Mouse (Mus musculus) intestine, embryonic 14.5 days (tissue): ENCODE measurements around the gene Cracr2a. TPM values are rescaled to one million over a fixed set of nuclear protein-coding genes. Genes with fewer than 3 reads are reported as not detected.

Experiments
- ATAC-seq: fragments of 200-750 bp; cut with Nextera tagmentation; replicated peaks from 2 replicates; pipeline ENCODE4 v1.8.0; 2017; ENCODE audit warnings: low read depth, moderate number of reproducible peaks, moderate TSS enrichment, moderate library complexity; ENCODE audit not compliant: low FRiP score, low TSS enrichment
- DNase-seq: peaks from one replicate; pipeline ENCODE4 v3.0.0-alpha.2; 2018; ENCODE audit warnings: low spot score
- H3K27ac ChIP-seq: fragments of 300-500 bp; sonication (generic); 2 replicates; pipeline ENCODE4 v1.5.1; 2014; ENCODE audit warnings: low read depth, mild to moderate bottlenecking, control low read depth
- H3K27me3 ChIP-seq: fragments of 300-500 bp; sonication (generic); replicated peaks from 2 replicates; pipeline ENCODE4 v1.6.1; 2014; ENCODE audit warnings: low read length, control low read depth; ENCODE audit not compliant: control insufficient read depth, insufficient read depth
- H3K36me3 ChIP-seq: fragments of 300-500 bp; sonication (generic); 2 replicates; pipeline ENCODE4 v1.6.1; 2014; ENCODE audit warnings: low read length, control low read depth; ENCODE audit not compliant: control insufficient read depth, insufficient read depth
- H3K4me1 ChIP-seq: fragments of 300-500 bp; sonication (generic); replicated peaks from 2 replicates; pipeline ENCODE4 v1.6.1; 2014; ENCODE audit warnings: low read length, control low read depth, mixed read lengths; ENCODE audit not compliant: control insufficient read depth, insufficient read depth
- H3K4me2 ChIP-seq: fragments of 300-500 bp; sonication (generic); 2 replicates; pipeline ENCODE4 v1.6.1; 2014; ENCODE audit warnings: low read length
- H3K4me3 ChIP-seq: fragments of 300-500 bp; sonication (generic); 2 replicates; pipeline ENCODE4 v1.5.1; 2014; ENCODE audit warnings: low read depth, low read length, control low read depth, mixed read lengths
- H3K9ac ChIP-seq: fragments of 300-500 bp; sonication (generic); 2 replicates; pipeline ENCODE4 v1.6.1; 2014; ENCODE audit warnings: mild to moderate bottlenecking, low read length
- H3K9me3 ChIP-seq: fragments of 300-500 bp; sonication (generic); 2 replicates; pipeline ENCODE4 v1.6.1; 2016; ENCODE audit warnings: low read length, control low read depth; ENCODE audit not compliant: control insufficient read depth
- WGBS: fragments of 180-500 bp; shearing (Covaris S2); extraction: QIAGEN DNeasy Blood & Tissue Kit; methylation state at CpG from one replicate; pipeline ENCODE4 v1.1.7; 2014; 5-methylcytosine and 5-hydroxymethylcytosine counted together
- polyA plus RNA-seq: library from polyadenylated mRNA; unstranded; fragments of >200 nt; fragmentation: Nextera tagmentation; extraction: Ambion mirVana; gene quantifications from 2 replicates; pipeline ENCODE4 v1.2.1, GENCODE M21; 2014

The Cracr2a gene
- polyA plus RNA-seq, 1 experiment from 2014 or later: 2.1 TPM

DNA sequence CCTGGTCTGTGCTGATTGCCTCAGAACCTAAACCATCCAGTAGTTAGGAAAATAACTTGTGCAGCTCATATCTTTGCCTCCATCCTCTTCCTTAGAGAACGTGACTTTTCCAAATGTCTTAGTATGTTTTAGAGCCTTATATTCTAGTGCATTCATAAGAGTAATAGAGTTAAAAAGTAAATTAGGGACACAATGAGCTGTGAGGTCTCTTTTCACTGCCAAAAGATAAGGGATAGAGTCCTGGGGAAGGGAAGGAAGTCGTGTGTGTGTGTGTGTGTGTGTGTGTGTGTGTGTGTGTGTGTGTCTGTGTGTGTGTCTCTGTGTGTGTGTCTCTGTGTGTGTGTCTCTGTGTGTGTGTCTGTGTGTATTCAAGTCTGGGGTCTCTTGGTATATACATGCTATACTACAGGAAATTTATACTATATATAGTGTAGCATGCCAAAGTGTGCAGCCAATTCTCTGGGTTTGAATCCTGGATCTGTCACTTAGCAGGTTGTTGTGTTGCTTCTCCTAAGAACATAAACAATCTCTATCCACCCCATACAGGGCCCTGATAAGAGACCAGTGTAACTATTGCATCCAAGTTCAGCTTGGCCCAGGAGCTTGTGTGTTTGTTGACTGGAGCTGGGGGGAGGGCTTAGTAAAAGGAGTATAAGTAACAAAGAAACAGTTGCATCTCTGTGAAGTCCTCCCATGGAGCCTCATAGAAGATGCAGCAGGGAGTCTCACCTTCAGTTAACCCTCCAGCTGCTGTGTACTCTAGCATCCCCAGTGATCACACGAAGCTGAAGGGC, 29.5 kb upstream of the Cracr2a start:
- Histone ChIP-seq H3K27ac (no peak overlapping the region), H3K4me3 (no peak overlapping the region), H3K36me3 (no peaks in the 10 kb centered on the region), H3K9me3 (no peaks in the 10 kb centered on the region), H3K4me2 (no peak overlapping the region), H3K4me1 (0 out of 2 replicates have a peak, but pooled peaks cover 5% of the 10 kb centered on the region), H3K27me3 (no peaks in the 10 kb centered on the region), H3K9ac (no peak overlapping the region)
- DNase-seq (no peak), ATAC-seq (no peak)
- WGBS: 46% methylated on average over 3 of the region's 3 CpGs

DNA sequence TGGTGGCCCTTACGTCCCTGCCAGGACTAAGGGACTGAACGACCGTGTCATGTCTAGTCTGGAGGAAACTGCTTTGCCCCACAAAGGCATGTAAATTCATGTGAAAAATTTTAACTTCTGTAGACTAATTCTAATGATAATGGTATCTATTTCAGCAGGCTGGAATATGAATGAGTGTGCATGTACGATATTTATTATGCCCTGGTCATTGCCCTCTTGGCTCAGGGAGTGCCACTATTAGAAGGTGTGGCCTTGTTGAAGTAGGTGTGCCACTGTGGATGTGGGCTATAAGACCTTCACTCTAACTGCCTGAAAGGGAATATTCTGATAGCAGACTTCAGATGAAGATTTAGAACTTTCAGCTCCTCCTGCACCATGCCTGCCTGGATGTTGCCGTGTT, 28.8 kb upstream of the Cracr2a start:
- WGBS: 86% methylated on average over 5 of the region's 5 CpGs
- Histone ChIP-seq H3K9ac (no peak overlapping the region), H3K4me3 (no peak overlapping the region), H3K36me3 (no peaks in the 10 kb centered on the region), H3K9me3 (no peaks in the 10 kb centered on the region), H3K27me3 (no peaks in the 10 kb centered on the region), H3K4me2 (no peak overlapping the region), H3K27ac (no peak overlapping the region), H3K4me1 (0 out of 2 replicates have a peak, but pooled peaks cover 5% of the 10 kb centered on the region)
- DNase-seq (no peak), ATAC-seq (no peak)

DNA sequence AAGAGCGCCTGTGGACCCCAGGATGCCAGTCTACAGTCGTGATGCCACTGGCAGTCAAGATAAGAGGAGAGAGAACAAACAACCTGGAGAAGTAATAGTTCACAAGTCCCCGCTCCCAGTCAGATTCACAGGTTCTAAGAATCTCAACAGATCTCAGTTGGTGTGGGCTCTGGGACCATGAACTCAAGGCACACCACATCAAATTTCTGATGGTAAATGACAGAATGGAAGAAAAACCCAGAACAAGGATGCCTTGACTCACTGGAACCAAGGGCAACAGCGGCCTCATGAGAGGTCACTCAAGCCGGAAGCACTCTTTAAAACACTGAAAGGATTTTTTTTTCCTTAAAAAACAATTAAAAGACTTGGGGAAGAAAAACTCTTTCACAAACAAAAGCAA, 27.4 kb upstream of the Cracr2a start:
- WGBS: 80% methylated on average over 5 of the region's 5 CpGs
- H3K9me3 ChIP-seq: no peaks in the 10 kb centered on the region

DNA sequence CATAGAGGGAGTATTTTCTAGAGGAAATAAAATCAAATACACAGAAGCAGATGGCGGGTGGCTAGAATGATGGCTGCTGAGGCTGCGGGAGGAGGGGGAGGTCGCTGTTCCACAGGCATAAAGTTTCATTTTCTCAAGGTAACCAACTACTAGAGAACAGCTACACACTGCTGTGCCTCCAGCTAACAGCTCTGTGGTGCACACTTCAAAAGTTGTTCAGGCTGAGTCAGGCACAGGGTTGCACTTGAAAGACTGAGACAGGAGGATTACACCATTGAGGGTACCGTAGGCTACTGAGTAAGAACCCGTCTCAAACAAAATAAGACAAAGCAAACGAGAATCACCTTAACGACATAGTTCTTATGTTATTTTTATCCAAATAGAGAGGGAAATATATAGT, 24.1 kb upstream of the Cracr2a start:
- Histone ChIP-seq H3K9ac (no peak overlapping the region), H3K27me3 (no peaks in the 10 kb centered on the region), H3K4me3 (no peak overlapping the region), H3K36me3 (no peaks in the 10 kb centered on the region), H3K4me1 (no peaks in the 10 kb centered on the region), H3K27ac (no peak overlapping the region), H3K9me3 (no peaks in the 10 kb centered on the region), H3K4me2 (no peak overlapping the region)
- no peak for ATAC-seq
- 67% methylated on average over 7 of the region's 7 CpGs for WGBS
- no peak for DNase-seq

More for the DNA sequence above, 27.4 kb upstream of the Cracr2a start:
- Histone ChIP-seq H3K36me3 (no peaks in the 10 kb centered on the region), H3K27me3 (no peaks in the 10 kb centered on the region), H3K4me3 (no peak overlapping the region), H3K27ac (no peak overlapping the region), H3K4me1 (0 out of 2 replicates have a peak, but pooled peaks cover 5% of the 10 kb centered on the region), H3K4me2 (no peak overlapping the region), H3K9ac (no peak overlapping the region)
- DNase-seq (no peak), ATAC-seq (no peak)

DNA sequence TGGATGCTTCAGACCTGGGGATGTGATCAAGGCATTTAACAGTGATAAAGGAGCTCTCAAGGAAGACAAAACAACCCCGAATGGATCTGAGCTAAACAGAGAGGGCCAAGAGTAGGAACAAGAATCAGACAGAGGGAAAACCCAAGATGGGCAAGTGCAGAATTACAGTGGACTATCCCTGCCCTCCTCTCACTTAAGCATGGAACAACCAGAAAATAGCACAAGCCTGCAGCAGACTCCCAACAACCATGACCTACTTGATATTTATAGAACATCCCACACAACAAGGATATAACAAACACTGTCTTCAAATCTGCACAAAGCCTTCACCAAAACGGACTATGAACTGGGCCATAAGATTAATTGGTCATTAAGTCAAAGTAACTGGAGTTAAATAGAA, 23.0 kb upstream of the Cracr2a start:
- 65% methylated on average over 2 of the region's 2 CpGs for WGBS
- ATAC-seq: no peak

DNA sequence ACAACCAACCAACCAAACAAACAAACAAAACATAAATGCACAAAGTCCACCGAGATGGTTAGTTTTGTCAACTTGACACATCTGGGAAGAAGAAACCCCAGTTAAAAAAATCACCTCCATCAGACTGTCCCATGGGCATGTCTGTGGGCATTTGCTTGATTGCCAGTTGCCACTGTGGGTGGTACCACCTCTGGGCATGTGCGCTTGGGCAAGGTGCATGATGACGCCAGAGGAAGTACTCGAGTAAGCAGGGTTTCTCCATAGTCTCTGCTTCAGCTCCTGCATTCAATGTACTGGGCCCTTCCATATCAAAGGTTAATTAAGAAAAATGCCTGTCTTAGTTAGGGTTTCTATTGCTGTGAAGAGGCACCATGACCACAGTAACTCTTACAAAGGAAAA, 21.9 kb upstream of the Cracr2a start:
- no peak overlapping the region for H3K4me3 ChIP-seq
- H3K27ac ChIP-seq: no peak overlapping the region
- no peaks in the 10 kb centered on the region for H3K4me1 ChIP-seq
- ATAC-seq (no peak), DNase-seq (no peak)
- H3K27me3 ChIP-seq: no peaks in the 10 kb centered on the region
- H3K9me3 ChIP-seq: no peaks in the 10 kb centered on the region
- H3K4me2 ChIP-seq: no peak overlapping the region
- no peaks in the 10 kb centered on the region for H3K36me3 ChIP-seq
- H3K9ac ChIP-seq: no peak overlapping the region
- WGBS: 95% methylated on average over 4 of the region's 4 CpGs

More for the DNA sequence above, 23.0 kb upstream of the Cracr2a start:
- Histone ChIP-seq H3K4me2 (no peak overlapping the region), H3K9me3 (no peaks in the 10 kb centered on the region), H3K27ac (no peak overlapping the region), H3K9ac (no peak overlapping the region), H3K4me3 (no peak overlapping the region), H3K4me1 (no peaks in the 10 kb centered on the region), H3K27me3 (no peaks in the 10 kb centered on the region), H3K36me3 (no peaks in the 10 kb centered on the region)
- DNase-seq: no peak

DNA sequence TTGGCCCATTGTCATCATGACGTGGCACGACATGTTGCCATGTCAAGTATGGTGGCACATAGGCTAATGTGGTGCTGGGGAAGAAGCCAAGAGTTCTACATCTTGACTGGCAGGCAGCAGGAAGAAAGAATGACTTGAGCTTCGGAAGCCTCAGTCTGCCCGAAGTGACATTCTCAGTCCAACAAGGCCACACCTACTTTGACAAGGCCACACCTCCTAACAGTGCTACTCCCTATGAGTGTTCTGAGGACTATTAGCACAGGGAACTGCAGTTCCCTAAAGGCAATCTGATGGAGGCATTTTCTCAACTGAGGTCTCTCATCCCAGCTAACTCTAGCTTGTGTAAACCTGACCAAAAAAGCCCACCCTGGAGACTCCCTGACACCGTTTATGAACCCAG, 21.5 kb upstream of the Cracr2a start:
- Histone ChIP-seq H3K4me3 (no peak overlapping the region), H3K9ac (no peak overlapping the region), H3K27me3 (no peaks in the 10 kb centered on the region), H3K4me2 (no peak overlapping the region), H3K9me3 (no peaks in the 10 kb centered on the region), H3K36me3 (no peaks in the 10 kb centered on the region), H3K4me1 (no peaks in the 10 kb centered on the region), H3K27ac (no peak overlapping the region)
- ATAC-seq (no peak), DNase-seq (no peak)
- 77% methylated on average over 5 of the region's 5 CpGs for WGBS

DNA sequence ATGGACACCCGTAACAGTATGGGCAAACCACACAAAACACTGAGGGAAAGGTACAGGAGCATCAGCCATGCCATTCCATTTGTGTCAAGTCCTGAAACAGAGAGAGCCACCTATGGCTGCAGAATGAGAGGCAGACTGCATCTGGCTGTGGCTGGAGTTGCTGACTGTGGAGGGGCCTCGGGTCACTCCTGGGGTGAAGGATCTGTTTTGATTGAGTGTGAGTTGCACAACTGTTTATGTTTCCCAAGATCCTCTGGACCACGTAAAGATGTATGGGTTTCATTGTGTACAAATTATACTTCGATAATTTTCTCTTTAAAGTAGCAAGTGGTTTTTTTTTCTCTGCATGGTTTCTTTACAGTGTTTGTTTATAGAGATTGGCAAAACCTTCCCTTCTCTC, 20.6 kb upstream of the Cracr2a start:
- no peaks in the 10 kb centered on the region for H3K9me3 ChIP-seq
- H3K4me3 ChIP-seq: no peak overlapping the region
- no peak for ATAC-seq
- no peak for DNase-seq
- H3K4me2 ChIP-seq: no peak overlapping the region
- no peaks in the 10 kb centered on the region for H3K36me3 ChIP-seq
- no peak overlapping the region for H3K27ac ChIP-seq
- H3K9ac ChIP-seq: no peak overlapping the region
- 44% methylated on average over 4 of the region's 4 CpGs for WGBS
- H3K27me3 ChIP-seq: no peaks in the 10 kb centered on the region
- H3K4me1 ChIP-seq: no peaks in the 10 kb centered on the region
